ENCODE assay signal across 10 mouse cellular contexts in the genomic region with DNA sequence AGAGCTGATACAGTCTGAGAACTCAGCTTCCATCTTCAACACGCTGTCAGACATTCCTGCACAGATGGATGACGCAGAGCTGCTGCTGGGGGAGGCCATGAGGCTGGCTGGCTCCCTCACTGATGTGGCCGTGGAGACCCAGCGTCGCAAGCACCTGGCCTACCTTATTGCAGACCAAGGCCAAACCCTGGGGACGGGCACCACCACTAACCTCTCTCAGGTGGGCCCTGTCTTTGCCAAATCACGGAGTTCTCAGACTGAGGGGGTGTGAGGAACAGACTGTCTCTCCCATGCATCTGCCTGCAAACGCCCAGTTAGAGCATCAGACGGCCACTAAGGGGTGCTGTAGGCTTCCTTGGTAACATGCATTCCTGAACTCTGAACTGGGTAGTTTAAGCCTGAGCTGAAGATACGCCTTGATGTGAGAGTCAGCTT. TPM values are rescaled to one million over a fixed set of nuclear protein-coding genes. Genes with fewer than 3 reads are reported as not detected.
DNase-seq lines count a peak whose midpoint lies in the region; ATAC-seq lines count a peak whose summit lies in the region.
"Had no signal": no experiment of that assay in that cellular context is flagged by ENCODE, and none has a peak within 500 bp of the region (broad histone marks: within the 10 kb centered on the region; RNA-seq: fewer than 3 reads in every experiment).

No protein-coding gene starts in this region.

- peak; percentile 31 for DNase-seq in kidney, adult 9 months
- peak; percentile 64 for DNase-seq in CD4-positive, CD25-positive, alpha-beta regulatory T cell, adult 2 months (ENCODE audit: low read depth, low spot score)
- peak; percentile 48 for DNase-seq in WW6 (ENCODE audit: low read depth, low spot score)
- DNase-seq in cerebellum, postnatal 4 days (ENCODE audit: low spot score in 2 of 2): no peak
- DNase-seq in natural killer cell, adult 2 months (ENCODE audit: low spot score in 2 of 2): no peak
- DNase-seq in forebrain, embryonic 11.5 days (ENCODE audit: low spot score): no peak

- peaks cover 45% of the 10 kb centered on the region for H3K36me3 ChIP-seq in kidney, embryonic 15.5 days
- peaks cover 24% of the 10 kb centered on the region for H3K36me3 ChIP-seq in lung, embryonic 16.5 days (ENCODE audit: control insufficient read depth, insufficient read depth, low read length)
- H3K36me3 ChIP-seq in forebrain, embryonic 11.5 days (ENCODE audit: control insufficient read depth, insufficient read depth, low read length): peaks cover 4% of the 10 kb centered on the region; the same call in 1 of the 2 replicates

- no peak overlapping the region for H3K4me3 ChIP-seq in kidney, embryonic 15.5 days (replicated peaks)
- no peak overlapping the region for H3K4me3 ChIP-seq in lung, embryonic 16.5 days (ENCODE audit: low read length)
- H3K4me3 ChIP-seq in forebrain, embryonic 11.5 days (ENCODE audit: low read depth, low read length): no peak overlapping the region
- H3K4me3 ChIP-seq: embryonic facial prominence, embryonic 12.5 days; neural tube, embryonic 12.5 days had no signal

- no peak for ATAC-seq in kidney, embryonic 15.5 days (replicated peaks; ENCODE audit: low FRiP score)
- 0 out of 2 replicates have a peak, but pooled peaks have one; percentile 10 for ATAC-seq in lung, embryonic 16.5 days (ENCODE audit: low read depth)
- ATAC-seq in forebrain, embryonic 11.5 days (replicated peaks; ENCODE audit: low FRiP score): no peak

- H3K4me1 ChIP-seq in kidney, embryonic 15.5 days: no peaks in the 10 kb centered on the region
- no peaks in the 10 kb centered on the region for H3K4me1 ChIP-seq in lung, embryonic 16.5 days (replicated peaks; ENCODE audit: control insufficient read depth, insufficient read depth, low read length)
- H3K4me1 ChIP-seq in forebrain, embryonic 11.5 days (replicated peaks; ENCODE audit: control insufficient read depth, insufficient read depth, low read length): no peaks in the 10 kb centered on the region
- H3K4me1 ChIP-seq: neural tube, embryonic 12.5 days had no signal

- H3K27me3 ChIP-seq in kidney, embryonic 15.5 days: no peaks in the 10 kb centered on the region
- H3K27me3 ChIP-seq in lung, embryonic 16.5 days (ENCODE audit: control insufficient read depth, insufficient read depth, low read depth, low read length): no peaks in the 10 kb centered on the region
- no peaks in the 10 kb centered on the region for H3K27me3 ChIP-seq in forebrain, embryonic 11.5 days (ENCODE audit: control insufficient read depth, insufficient read depth, low read length)
- H3K27me3 ChIP-seq: embryonic facial prominence, embryonic 12.5 days; neural tube, embryonic 12.5 days had no signal

- no peak overlapping the region for H3K4me2 ChIP-seq in kidney, embryonic 15.5 days
- H3K4me2 ChIP-seq in lung, embryonic 16.5 days (ENCODE audit: low read depth, low read length): no peak overlapping the region
- no peak overlapping the region for H3K4me2 ChIP-seq in forebrain, embryonic 11.5 days (ENCODE audit: low read depth, low read length, severe bottlenecking)
- H3K4me2 ChIP-seq: embryonic facial prominence, embryonic 12.5 days; neural tube, embryonic 12.5 days had no signal

- H3K9ac ChIP-seq in kidney, embryonic 15.5 days: no peak overlapping the region
- H3K9ac ChIP-seq in lung, embryonic 16.5 days (ENCODE audit: low read length): no peak overlapping the region
- no peak overlapping the region for H3K9ac ChIP-seq in forebrain, embryonic 11.5 days (ENCODE audit: low read length)
- H3K9ac ChIP-seq: embryonic facial prominence, embryonic 12.5 days; neural tube, embryonic 12.5 days had no signal

- 61% methylated on average over 10 of the region's 10 CpGs for WGBS in kidney, embryonic 15.5 days
- 58% methylated on average over 10 of the region's 10 CpGs for WGBS in lung, embryonic 16.5 days
- WGBS in forebrain, embryonic 11.5 days: 59% methylated on average over 10 of the region's 10 CpGs

- no peaks in the 10 kb centered on the region for H3K9me3 ChIP-seq in kidney, embryonic 15.5 days (replicated peaks)
- H3K9me3 ChIP-seq in lung, embryonic 16.5 days (ENCODE audit: control insufficient read depth, low read length): no peaks in the 10 kb centered on the region
- H3K9me3 ChIP-seq in forebrain, embryonic 11.5 days (ENCODE audit: control insufficient read depth, low read length): no peaks in the 10 kb centered on the region
- H3K9me3 ChIP-seq: embryonic facial prominence, embryonic 12.5 days; neural tube, embryonic 12.5 days had no signal

- no peak overlapping the region for H3K27ac ChIP-seq in kidney, embryonic 15.5 days
- H3K27ac ChIP-seq in lung, embryonic 16.5 days (ENCODE audit: low read length): no peak overlapping the region
- H3K27ac ChIP-seq in forebrain, embryonic 11.5 days (ENCODE audit: low read depth, low read length): no peak overlapping the region
- H3K27ac ChIP-seq: embryonic facial prominence, embryonic 12.5 days; neural tube, embryonic 12.5 days had no signal

RNA-seq across cellular contexts. Expression of a gene that starts 31.1 kb away (rescaled TPM):
- 24.8 and 27.1 TPM in 2 replicates for polyA plus RNA-seq in kidney, embryonic 15.5 days (2015; fragmentation: Nextera tagmentation; extraction: Ambion mirVana)
- 45.9 and 46.2 TPM in 2 replicates for polyA plus RNA-seq in lung, embryonic 16.5 days (2015; fragmentation: Nextera tagmentation; extraction: Ambion mirVana)
- polyA plus RNA-seq in forebrain, embryonic 11.5 days (2014; fragmentation: Nextera tagmentation; extraction: Ambion mirVana): 27.2 and 31.1 TPM in 2 replicates

Comparison
In these comparisons a context has a peak if more than half of its experiments do, and no peak if none do; other contexts are left out.
1. DNase-seq: peak in kidney, adult 9 months (single experiment), CD4-positive, CD25-positive, alpha-beta regulatory T cell, adult 2 months (single experiment) and WW6 (single experiment); none in cerebellum, postnatal 4 days (0 of 2), natural killer cell, adult 2 months (0 of 2) and forebrain, embryonic 11.5 days (single experiment).